Mouse (Mus musculus) CH12.LX (cell line): ENCODE data around the gene Farp1. TPM values are rescaled to one million over a fixed set of nuclear protein-coding genes. Genes with fewer than 3 reads are reported as not detected.

Experiments used
- DNase-seq: peaks from one replicate; pipeline ENCODE4 v3.0.0-alpha.2; 2013; ENCODE audit errors: extremely low read depth
- H3K27ac ChIP-seq: 2 replicates; pipeline ENCODE4 v1.5.1; 2012; ENCODE audit warnings: low read depth, mild to moderate bottlenecking, control low read depth, moderate library complexity; ENCODE audit not compliant: insufficient read depth
- H3K27me3 ChIP-seq: replicated peaks from 2 replicates; pipeline ENCODE3; 2012; ENCODE audit warnings: inconsistent platforms
- H3K36me3 ChIP-seq, 2 experiments: replicated peaks in 1 of 2; 2 replicates each; pipeline versions ENCODE3 to v1.6.1; 2012; ENCODE audit warnings: inconsistent platforms in 1 of 2, low read length in 1 of 2, mild to moderate bottlenecking in 1 of 2, mixed read lengths in 1 of 2, moderate library complexity in 1 of 2; ENCODE audit not compliant: control insufficient read depth in 1 of 2, insufficient read depth in 1 of 2
- H3K4me1 ChIP-seq, 2 experiments: 2 replicates each; pipeline ENCODE4 v1.6.1; 2012; ENCODE audit warnings: inconsistent platforms in 1 of 2, moderate library complexity in 1 of 2; ENCODE audit not compliant: insufficient read depth in 2 of 2, control insufficient read depth in 1 of 2
- H3K4me2 ChIP-seq: 2 replicates; pipeline ENCODE4 v1.6.1; 2012; ENCODE audit warnings: low read depth, mild to moderate bottlenecking, control low read depth; ENCODE audit not compliant: poor library complexity, insufficient read depth, severe bottlenecking
- H3K4me3 ChIP-seq, 3 experiments: fragments of 150-350 bp in 1 of 3; sonication (generic) in 1 of 3; replicated peaks in 1 of 3; 2 replicates each; pipeline versions ENCODE3 to v1.5.1; 2011 to 2012; ENCODE audit warnings: low read depth in 2 of 3, low read length in 2 of 3, mild to moderate bottlenecking in 2 of 3, moderate library complexity in 2 of 3, control low read depth in 1 of 3, improper control_type of control experiment in 1 of 3, inconsistent platforms in 1 of 3, mixed read lengths in 1 of 3; ENCODE audit not compliant: poor library complexity in 1 of 3
- H3K79me2 ChIP-seq: replicated peaks from 2 replicates; pipeline ENCODE4 v1.6.1; 2012; ENCODE audit warnings: mild to moderate bottlenecking, moderate library complexity; ENCODE audit not compliant: control insufficient read depth, poor library complexity, insufficient read depth, severe bottlenecking; ENCODE audit errors: extremely low read depth
- H3K9ac ChIP-seq: 2 replicates; pipeline ENCODE4 v1.6.1; 2012; ENCODE audit warnings: low read depth, mild to moderate bottlenecking, control low read depth, moderate library complexity; ENCODE audit not compliant: insufficient read depth
- H3K9me3 ChIP-seq: replicated peaks from 2 replicates; pipeline ENCODE3; 2012; ENCODE audit warnings: low read length, inconsistent platforms, mixed read lengths
- BHLHE40 ChIP-seq: IDR thresholded peaks from 2 replicates; pipeline ENCODE4 v1.6.1; 2011; ENCODE audit warnings: mild to moderate bottlenecking, low read depth, low read length, improper control_type of control experiment
- CTCF ChIP-seq, 2 experiments: IDR thresholded peaks in 1 of 2; conservative IDR thresholded peaks in 1 of 2; 2 replicates each; pipeline ENCODE4 v1.5.1; 2011 to 2012; ENCODE audit warnings: low read depth in 2 of 2, low read length in 2 of 2, improper control_type of control experiment in 1 of 2, inconsistent platforms in 1 of 2, mild to moderate bottlenecking in 1 of 2, moderate library complexity in 1 of 2
- E2F4 ChIP-seq: IDR thresholded peaks from 2 replicates; pipeline ENCODE4 v1.6.1; 2011; ENCODE audit warnings: low read depth, low read length, improper control_type of control experiment; ENCODE audit not compliant: insufficient replicate concordance
- ELF1 ChIP-seq: IDR thresholded peaks from 2 replicates; pipeline ENCODE4 v1.6.1; 2014; ENCODE audit warnings: low read depth, mild to moderate bottlenecking, inconsistent platforms, low read length, improper control_type of control experiment
- EP300 ChIP-seq: IDR thresholded peaks from 2 replicates; pipeline ENCODE4 v1.6.1; 2011; ENCODE audit warnings: low read length, improper control_type of control experiment
- ETS1 ChIP-seq: conservative IDR thresholded peaks from 2 replicates; pipeline ENCODE4 v1.6.1; 2012; ENCODE audit warnings: low read depth, mild to moderate bottlenecking, inconsistent platforms, low read length, improper control_type of control experiment, moderate library complexity
- IRF4 ChIP-seq: IDR thresholded peaks from 2 replicates; pipeline ENCODE4 v1.6.1; 2014; ENCODE audit warnings: low read depth, mild to moderate bottlenecking, inconsistent platforms, low read length, improper control_type of control experiment
- JUN ChIP-seq: IDR thresholded peaks from 2 replicates; pipeline ENCODE4 v1.6.1; 2011; ENCODE audit warnings: low read depth, mild to moderate bottlenecking, low read length, improper control_type of control experiment, moderate library complexity; ENCODE audit not compliant: insufficient read depth
- JUND ChIP-seq: conservative IDR thresholded peaks from 2 replicates; pipeline ENCODE4 v1.6.1; 2011; ENCODE audit warnings: low read depth, low read length, improper control_type of control experiment
- KAT2A ChIP-seq: IDR thresholded peaks from 2 replicates; pipeline ENCODE4 v1.6.1; 2012; ENCODE audit warnings: low read length, improper control_type of control experiment, inconsistent platforms; ENCODE audit not compliant: insufficient replicate concordance
- MAFK ChIP-seq: IDR thresholded peaks from 2 replicates; pipeline ENCODE4 v1.6.1; 2011; ENCODE audit warnings: low read length, improper control_type of control experiment; ENCODE audit not compliant: insufficient replicate concordance
- MAX ChIP-seq: IDR thresholded peaks from 2 replicates; pipeline ENCODE4 v1.6.1; 2011; ENCODE audit warnings: low read length, improper control_type of control experiment
- MEF2A ChIP-seq: IDR thresholded peaks from 2 replicates; pipeline ENCODE4 v1.6.1; 2014; ENCODE audit warnings: low read depth, mild to moderate bottlenecking, inconsistent platforms, low read length, improper control_type of control experiment, borderline replicate concordance
- MXI1 ChIP-seq: IDR thresholded peaks from 2 replicates; pipeline ENCODE4 v1.6.1; 2011; ENCODE audit warnings: mild to moderate bottlenecking, low read depth, low read length, improper control_type of control experiment
- NRF1 ChIP-seq: IDR thresholded peaks from 2 replicates; pipeline ENCODE4 v1.6.1; 2014; ENCODE audit warnings: low read depth, mild to moderate bottlenecking, inconsistent platforms, low read length, improper control_type of control experiment, moderate library complexity
- PAX5 ChIP-seq: IDR thresholded peaks from 2 replicates; pipeline ENCODE4 v1.6.1; 2012; ENCODE audit warnings: low read length, inconsistent platforms, mixed read lengths
- POLR2A ChIP-seq: IDR thresholded peaks from 2 replicates; pipeline ENCODE4 v1.6.1; 2011; ENCODE audit warnings: low read depth, mild to moderate bottlenecking, improper control_type of control experiment, low read length
- POLR2AphosphoS2 ChIP-seq: IDR thresholded peaks from 2 replicates; pipeline ENCODE4 v1.6.1; 2011; ENCODE audit warnings: low read depth, low read length, improper control_type of control experiment
- RAD21 ChIP-seq: IDR thresholded peaks from 2 replicates; pipeline ENCODE4 v1.6.1; 2011; ENCODE audit warnings: low read depth, mild to moderate bottlenecking, low read length, improper control_type of control experiment, moderate library complexity
- SIN3A ChIP-seq: IDR thresholded peaks from 2 replicates; pipeline ENCODE4 v1.6.1; 2012; ENCODE audit warnings: low read length, improper control_type of control experiment, inconsistent platforms
- TBP ChIP-seq: conservative IDR thresholded peaks from 2 replicates; pipeline ENCODE4 v1.6.1; 2011; ENCODE audit warnings: low read depth, low read length, improper control_type of control experiment
- TCF12 ChIP-seq: IDR thresholded peaks from 2 replicates; pipeline ENCODE4 v1.6.1; 2014; ENCODE audit warnings: low read depth, mild to moderate bottlenecking, inconsistent platforms, low read length, improper control_type of control experiment
- UBTF ChIP-seq: IDR thresholded peaks from 2 replicates; pipeline ENCODE4 v1.6.1; 2012; ENCODE audit warnings: low read depth, mild to moderate bottlenecking, inconsistent platforms, low read length, improper control_type of control experiment, moderate library complexity
- USF1 ChIP-seq: IDR thresholded peaks from 2 replicates; pipeline ENCODE4 v1.6.1; 2014; ENCODE audit warnings: low read depth, mild to moderate bottlenecking, inconsistent platforms, low read length, improper control_type of control experiment
- ZC3H11A ChIP-seq: IDR thresholded peaks from 2 replicates; pipeline ENCODE4 v1.6.1; 2012; ENCODE audit warnings: low read depth, mild to moderate bottlenecking, inconsistent platforms, low read length, improper control_type of control experiment
- ZMIZ1 ChIP-seq: IDR thresholded peaks from 2 replicates; pipeline ENCODE4 v1.6.1; 2012; ENCODE audit warnings: low read depth, mild to moderate bottlenecking, inconsistent platforms, low read length, improper control_type of control experiment
- dilution Hi-C: fragments of 300-500 bp; cut with MboI; formaldehyde crosslinking; loops from 2 replicates; pipeline ENCODE4 v1.14.3; 2020; ENCODE audit warnings: low sequenced_read_pairs; ENCODE audit not compliant: extremely low pct_unique_long_range_greater_than_20kb, extremely low pct_ligation_motif_present
- in situ Hi-C: fragments of 300-500 bp; cut with MboI; formaldehyde crosslinking; loops from 3 replicates; pipeline ENCODE4 v1.14.3; 2019; ENCODE audit warnings: low sequenced_read_pairs, low pct_ligation_motif_present, low pct_unique_long_range_greater_than_20kb, mixed read lengths
- polyA plus RNA-seq: library from polyadenylated mRNA; unstranded; fragments of >175 nt; gene quantifications from 2 replicates; pipeline ENCODE4 v1.2.1, GENCODE M21; 2012; ENCODE audit warnings: low read depth; ENCODE audit not compliant: insufficient read length
- total RNA-seq, 2 experiments: library from RNA; depleted of rRNA; stranded (reverse); fragments of 300-350 nt in 1 of 2; fragments of >200 nt in 1 of 2; gene quantifications; 2 replicates each; pipeline ENCODE4 v1.2.3; 2012 to 2014

Farp1 gene
- total and polyA plus RNA-seq, 3 experiments: 2.4 to 10.3 (median 2.5) TPM

- dilution Hi-C loops (no loop called here), in situ Hi-C loops (no loop called here)
- no peak overlapping the region for H3K9ac ChIP-seq
- no peaks in the 10 kb centered on the region for H3K27me3 ChIP-seq
- no peak overlapping the region for H3K4me3 ChIP-seq
- H3K4me1 ChIP-seq: peaks cover 2 to 42% of the 10 kb centered on the region in 2 experiments; a peak in 3 of 4 replicates
- H3K27ac ChIP-seq: no peak overlapping the region
- TF ChIP-seq CTCF (conservative IDR thresholded peaks at IDR 0.05 in 1 of 2, IDR thresholded peaks at IDR 0.05 in 1 of 2; ENCODE audit: low read depth in 2 of 2, low read length in 2 of 2) (no peak), MXI1 (no peak), MAFK (no peak), ETS1 (no peak), POLR2AphosphoS2 (no peak), TBP (no peak), BHLHE40 (no peak), TCF12 (no peak), ZMIZ1 (no peak), RAD21 (no peak), EP300 (no peak), ZC3H11A (no peak), USF1 (no peak), E2F4 (no peak), ELF1 (no peak), KAT2A (no peak), JUND (no peak), NRF1 (no peak), PAX5 (no peak), POLR2A (no peak)
- H3K36me3 ChIP-seq: peaks cover 0 to 6% of the 10 kb centered on the region in 2 experiments
- no peaks in the 10 kb centered on the region for H3K9me3 ChIP-seq
- no peaks in the 10 kb centered on the region for H3K79me2 ChIP-seq
- peak overlapping the region; percentile 40; the same call in 1 of the 2 replicates for H3K4me2 ChIP-seq
- no peak for DNase-seq
Measured at GRCm38 (mm10) chr14:121053020-121053518, 18.1 kb downstream of the Farp1 start.

GRCm38 (mm10) chr14:121054062-121054461 lies 19.1 kb downstream of the Farp1 start:
- in situ Hi-C loops (no loop called here), dilution Hi-C loops (no loop called here)
- Histone ChIP-seq H3K36me3 (peaks cover 0 to 7% of the 10 kb centered on the region in 2 experiments), H3K9ac (no peak overlapping the region), H3K4me2 (no peak overlapping the region), H3K4me3 (no peak overlapping the region), H3K27ac (no peak overlapping the region), H3K4me1 (peaks cover 2 to 48% of the 10 kb centered on the region in 2 experiments; a peak in 3 of 4 replicates), H3K9me3 (no peaks in the 10 kb centered on the region), H3K27me3 (no peaks in the 10 kb centered on the region), H3K79me2 (no peaks in the 10 kb centered on the region)
- TF ChIP-seq SIN3A (no peak), E2F4 (no peak), MXI1 (no peak), UBTF (no peak), TBP (no peak), ETS1 (no peak), MAX (no peak), KAT2A (no peak), ZC3H11A (no peak), NRF1 (no peak), EP300 (no peak), JUN (no peak), MEF2A (no peak), PAX5 (no peak), USF1 (no peak), IRF4 (no peak), CTCF (conservative IDR thresholded peaks at IDR 0.05 in 1 of 2, IDR thresholded peaks at IDR 0.05 in 1 of 2; ENCODE audit: low read depth in 2 of 2, low read length in 2 of 2) (no peak)
- DNase-seq: no peak
